Mouse (Mus musculus) CD8-positive naive resting alpha-beta T cell, adult 2 months (primary cell): ENCODE data around the gene Tmem40.
A peak's percentile ranks its signal among the peaks of the same experiment; 100 is the strongest.

Experiments used
- DNase-seq, 2 experiments: peaks; one replicate each; pipeline ENCODE4 v3.0.0; 2022; ENCODE audit warnings: low read depth in 2 of 2, low spot score in 2 of 2

The Tmem40 gene

DNA sequence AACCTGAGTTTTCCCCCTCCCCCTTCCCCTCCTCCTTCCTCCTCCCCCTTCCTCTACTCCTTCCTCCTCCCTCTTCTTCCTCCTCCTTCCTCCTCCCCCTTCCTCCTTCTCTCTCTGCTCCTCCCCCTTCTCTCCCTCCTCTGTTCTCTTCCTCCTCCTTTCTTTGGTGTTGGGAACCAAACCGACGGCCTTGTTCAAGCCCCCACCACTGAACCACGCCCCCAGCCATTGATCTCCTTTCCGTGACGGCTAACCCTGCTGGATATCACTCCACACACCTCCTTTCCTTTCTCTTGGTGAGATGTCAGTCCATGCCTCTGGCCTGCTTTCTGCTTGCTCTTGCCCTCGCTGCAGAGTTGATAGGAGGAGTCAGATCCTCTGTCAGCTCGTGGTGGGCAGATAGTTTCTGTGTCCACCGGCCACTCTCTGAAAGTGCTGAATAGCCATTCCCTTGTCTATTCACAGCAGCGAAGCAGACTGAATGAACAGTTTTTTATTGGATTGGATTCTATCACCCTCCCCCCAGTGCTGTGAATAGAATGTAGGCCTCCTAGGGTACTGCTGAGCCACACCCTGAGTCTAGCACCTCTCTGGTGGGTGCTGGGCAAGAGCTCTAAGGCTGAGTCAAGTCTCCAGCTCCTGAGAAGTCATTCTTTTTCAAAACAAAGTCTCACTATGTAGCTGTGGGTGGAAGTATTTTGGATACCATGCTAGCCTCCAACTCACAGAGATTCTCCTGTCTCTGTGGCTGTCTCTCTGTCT, at the start of gene Tmem40:
Gene Tmem40, minus strand, starts transcription at position 416 of the 762 bp plus-strand sequence.
- DNase-seq = no peak

- DNase-seq = no peak
Measured at GRCm38 (mm10) chr6:115811606-115812005, 49.4 kb upstream of the Tmem40 start.

- DNase-seq = peak; percentile 86 to 87
Measured at GRCm38 (mm10) chr6:115808488-115809231, 46.5 kb upstream of the Tmem40 start, which contains the start of gene Rpl32. Gene Rpl32, minus strand, starts transcription at chr6:115808747.

DNA sequence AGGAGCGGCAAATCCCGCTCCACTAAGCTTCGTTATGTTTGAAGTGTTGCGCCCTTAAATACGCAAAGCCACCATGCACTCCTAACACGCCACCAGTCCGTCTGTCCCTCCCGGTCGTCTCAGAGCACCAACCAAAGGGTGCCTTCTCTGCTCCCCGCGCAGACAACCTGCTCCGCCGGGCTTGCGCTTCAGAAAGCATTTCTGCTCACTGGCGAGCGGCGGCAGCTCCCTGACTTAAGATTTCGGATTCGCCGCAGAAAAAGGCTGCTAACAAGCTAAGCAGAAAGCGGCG, 45.9 kb upstream of the Tmem40 start:
- no peak for DNase-seq

GRCm38 (mm10) chr6:115807464-115808195, 45.4 kb upstream of the Tmem40 start:
- no peak for DNase-seq

DNA sequence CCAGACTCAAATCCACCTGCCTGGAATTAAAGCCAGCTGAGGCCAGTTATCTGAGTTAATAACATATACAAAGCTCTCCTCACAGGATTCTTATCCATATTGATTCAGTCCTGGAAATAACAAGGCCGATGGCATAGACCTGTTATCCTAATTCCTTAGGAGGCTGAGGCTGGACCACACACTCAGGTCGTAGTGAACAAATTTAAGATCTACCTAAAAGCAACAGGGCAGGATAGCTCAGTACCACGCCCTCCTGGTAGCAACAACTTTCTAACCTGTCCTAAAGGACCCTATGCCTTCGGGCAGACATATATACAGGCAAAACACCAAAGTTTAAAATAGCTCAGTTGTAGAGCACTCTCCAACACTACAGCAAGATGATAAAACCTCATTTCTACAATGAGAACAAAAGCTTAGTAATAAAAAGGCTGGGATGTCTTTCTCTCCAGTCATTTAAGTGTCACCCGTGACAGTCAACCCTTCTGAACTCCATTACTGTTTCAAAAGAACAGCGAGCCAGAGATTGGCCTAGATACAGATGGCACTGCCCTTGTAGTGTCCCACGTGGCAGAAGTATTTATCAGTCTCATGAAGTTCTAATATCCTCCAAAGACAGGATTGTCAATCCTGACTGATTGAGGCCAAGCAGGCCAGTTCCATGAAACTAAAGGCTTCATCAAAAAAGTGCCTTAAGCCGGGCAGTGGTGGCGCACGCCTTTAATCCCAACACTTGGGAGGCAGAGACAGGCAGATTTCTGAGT, 42.4 kb upstream of the Tmem40 start:
- no peak for DNase-seq

DNA sequence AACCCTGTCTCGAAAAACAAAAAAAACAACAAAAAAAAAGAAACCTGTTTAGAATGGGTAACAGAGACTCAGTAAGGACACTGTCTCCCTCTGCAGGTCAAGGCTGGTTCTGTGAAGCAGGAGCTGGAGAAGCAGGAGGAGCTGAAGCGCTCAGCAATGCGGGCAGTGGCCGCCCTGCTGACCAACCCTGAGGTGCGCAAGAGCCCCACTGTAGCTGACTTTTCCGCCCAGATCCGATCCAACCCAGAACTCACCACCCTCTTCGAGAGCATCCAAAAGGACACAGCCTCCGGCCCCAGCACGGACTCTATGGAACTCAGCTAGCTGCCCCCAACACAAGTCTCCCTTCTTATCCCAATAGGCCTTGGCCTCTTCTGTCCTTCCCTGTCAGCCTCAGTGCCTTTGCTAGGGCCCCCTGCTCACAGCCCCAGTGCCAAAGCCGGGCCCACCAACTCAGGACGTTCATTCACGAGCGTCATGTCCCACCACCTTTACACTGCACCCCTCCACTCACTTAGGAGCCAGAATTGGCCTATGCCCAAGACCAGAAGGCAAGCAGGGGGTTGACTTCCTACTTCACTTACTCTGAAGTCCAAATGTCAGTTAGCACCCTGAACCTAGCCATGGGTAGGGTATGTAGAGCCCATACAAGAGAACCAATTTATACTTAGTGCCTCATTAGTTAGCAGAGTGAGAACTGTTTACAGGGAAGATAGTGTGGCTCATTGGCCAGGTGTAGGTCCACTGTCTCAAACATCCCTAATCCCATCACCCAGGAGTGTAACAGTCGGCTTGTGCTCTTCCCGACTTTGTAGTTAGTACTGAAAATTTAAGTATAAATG, 41.6 kb upstream of the Tmem40 start:
- peak; percentile 34 to 56 for DNase-seq

DNA sequence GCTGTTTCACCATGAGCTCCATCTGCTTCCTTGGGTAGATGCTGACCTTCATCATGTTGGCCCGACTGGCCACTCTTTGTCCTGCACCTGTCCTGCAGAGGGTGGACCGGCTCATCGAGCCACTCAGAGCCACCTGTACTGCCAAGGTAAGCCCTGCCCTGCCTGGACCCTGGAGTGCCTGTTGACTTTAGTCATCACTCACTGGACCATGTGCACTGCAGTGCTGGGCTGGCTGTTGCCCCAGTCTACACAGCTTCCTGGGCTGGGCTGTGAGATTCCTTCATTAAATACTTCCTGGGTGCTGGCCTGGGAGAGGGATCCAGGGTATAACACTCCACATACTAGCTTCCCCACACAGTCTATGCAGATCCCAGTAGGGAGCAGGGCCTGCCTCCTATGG, 39.6 kb upstream of the Tmem40 start:
- no peak for DNase-seq

DNA sequence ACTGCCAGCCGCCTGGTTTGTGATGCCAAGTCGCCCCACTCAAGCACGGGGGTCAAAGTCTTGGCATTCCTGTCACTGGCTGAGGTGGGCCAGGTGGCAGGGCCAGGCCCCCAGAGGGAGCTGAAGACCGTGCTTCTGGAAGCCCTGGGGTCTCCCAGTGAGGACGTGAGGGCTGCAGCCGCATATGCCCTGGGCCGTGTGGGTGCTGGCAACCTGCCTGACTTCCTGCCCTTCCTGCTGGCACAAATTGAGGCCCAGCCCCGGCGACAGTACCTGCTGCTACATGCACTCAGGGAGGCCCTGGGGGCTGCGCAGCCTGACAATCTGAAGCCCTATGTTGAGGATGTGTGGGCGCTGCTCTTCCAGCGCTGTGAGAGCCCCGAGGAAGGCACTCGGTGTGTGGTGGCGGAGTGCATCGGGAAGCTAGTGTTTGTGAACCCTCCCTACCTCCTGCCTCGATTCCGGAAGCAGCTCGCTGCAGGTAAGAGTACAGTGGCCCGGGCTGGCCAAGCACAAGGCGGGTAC, 30.5 kb upstream of the Tmem40 start:
- peak in 1 of 2 experiments; percentile 37 for DNase-seq

DNA sequence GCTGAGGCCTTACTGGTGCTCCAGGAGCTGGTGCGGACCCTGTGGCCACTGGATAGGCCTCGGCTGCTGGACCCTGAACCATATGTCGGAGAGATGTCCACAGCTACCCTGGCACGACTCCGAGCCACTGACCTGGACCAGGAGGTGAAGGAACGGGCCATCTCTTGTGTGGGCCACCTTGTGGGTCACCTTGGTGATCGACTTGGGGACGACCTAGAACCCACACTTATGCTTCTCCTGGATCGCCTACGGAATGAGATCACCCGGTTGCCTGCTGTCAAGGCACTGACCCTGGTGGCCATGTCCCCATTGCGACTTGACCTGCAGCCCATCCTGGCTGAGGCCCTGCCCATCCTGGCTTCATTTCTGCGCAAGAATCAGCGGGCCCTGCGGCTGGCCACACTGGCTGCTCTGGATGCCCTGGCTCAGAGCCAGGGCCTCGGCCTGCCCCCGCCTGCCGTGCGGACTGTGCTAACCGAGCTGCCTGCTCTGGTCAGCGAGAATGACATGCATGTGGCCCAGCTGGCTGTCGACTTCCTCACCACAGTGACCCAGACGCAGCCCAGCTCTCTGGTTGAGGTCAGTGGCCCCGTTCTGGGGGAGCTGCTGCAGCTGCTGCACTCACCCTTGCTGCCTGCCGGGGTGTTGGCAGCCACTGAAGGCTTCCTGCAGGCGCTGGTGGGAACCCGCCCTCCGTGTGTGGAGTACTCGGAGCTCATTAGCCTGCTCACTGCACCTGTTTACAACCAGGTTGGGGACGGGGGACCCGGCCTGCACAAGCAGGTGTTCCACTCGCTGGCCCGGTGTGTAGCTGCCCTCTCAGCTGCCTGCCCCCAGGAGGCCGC, 29.9 kb upstream of the Tmem40 start:
- peak in 1 of 2 experiments; percentile 34 for DNase-seq

GRCm38 (mm10) chr6:115791016-115791415, 28.8 kb upstream of the Tmem40 start:
- no peak for DNase-seq

DNA sequence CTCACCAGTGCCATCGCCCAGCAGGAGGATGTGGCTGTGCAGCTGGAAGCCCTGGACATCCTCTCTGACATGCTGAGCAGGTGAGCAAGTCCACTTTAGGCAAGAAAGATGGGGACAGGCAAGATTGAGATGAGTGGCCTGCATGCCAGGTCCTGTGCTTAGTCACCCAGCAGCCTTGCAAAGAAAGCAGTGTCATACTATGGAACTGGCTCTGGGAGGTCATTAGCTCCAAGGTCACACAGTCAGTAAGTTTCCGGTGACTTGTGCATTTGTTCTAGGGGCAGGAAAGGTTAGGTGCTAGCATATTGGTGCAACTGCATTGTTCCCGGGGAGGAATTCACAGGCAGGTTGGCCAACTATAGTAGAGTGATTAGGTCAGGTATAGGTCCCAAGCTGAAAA, 20.6 kb upstream of the Tmem40 start:
- no peak for DNase-seq

GRCm38 (mm10) chr6:115776363-115776762, 14.2 kb upstream of the Tmem40 start:
- no peak for DNase-seq

GRCm38 (mm10) chr6:115775838-115776237, 13.6 kb upstream of the Tmem40 start:
- DNase-seq = no peak

DNA sequence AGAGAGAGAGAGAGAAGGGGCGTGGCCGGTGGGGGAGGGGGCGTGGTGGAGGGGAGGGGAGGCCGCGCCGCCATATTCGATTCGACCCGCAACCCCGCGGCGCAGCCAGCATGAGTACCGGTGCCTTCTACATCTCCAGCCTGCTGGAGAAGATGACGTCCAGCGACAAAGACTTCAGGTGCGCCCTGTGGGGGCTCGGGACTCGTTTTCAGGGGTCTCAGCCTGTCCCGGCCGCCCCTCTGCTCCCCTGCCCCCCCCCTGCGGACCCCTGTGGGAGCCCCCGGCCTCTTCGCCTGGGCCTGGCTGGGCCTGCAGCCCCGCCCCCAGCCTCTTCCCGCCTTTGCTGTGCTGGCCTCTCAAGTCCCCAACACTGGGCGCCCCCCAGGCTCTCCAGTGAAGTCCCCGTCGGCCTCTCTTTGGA, 12.3 kb upstream of the Tmem40 start, which contains the start of gene Cand2:
Gene Cand2, plus strand, starts transcription at position 38 of the 421 bp plus-strand sequence.
- peak; percentile 18 to 39 for DNase-seq

DNA sequence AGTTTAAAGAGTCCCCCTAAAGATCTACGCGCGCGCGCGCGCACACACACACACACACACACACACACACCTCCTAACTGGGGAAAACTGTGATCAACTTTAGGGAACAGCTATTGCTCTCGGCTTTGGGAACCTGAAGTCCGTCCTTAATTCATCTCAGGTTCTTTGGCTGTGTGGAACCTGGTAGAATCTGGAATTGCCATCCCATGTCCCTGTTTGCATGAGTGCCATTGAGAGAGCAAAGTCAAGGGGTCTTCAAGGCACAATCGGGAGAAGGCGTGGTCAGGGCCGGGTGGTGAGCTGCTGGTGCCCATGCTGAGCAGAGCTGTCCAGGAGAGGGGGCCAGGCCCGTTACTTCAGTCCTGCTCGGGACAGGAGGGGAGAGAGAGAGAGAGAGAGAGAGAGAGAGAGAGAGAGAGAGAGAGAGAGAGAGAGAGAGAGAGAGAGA, 11.8 kb upstream of the Tmem40 start:
- DNase-seq = no peak

- peak in 1 of 2 experiments; percentile 20 for DNase-seq
Measured at GRCm38 (mm10) chr6:115772604-115773003, 10.4 kb upstream of the Tmem40 start.

DNA sequence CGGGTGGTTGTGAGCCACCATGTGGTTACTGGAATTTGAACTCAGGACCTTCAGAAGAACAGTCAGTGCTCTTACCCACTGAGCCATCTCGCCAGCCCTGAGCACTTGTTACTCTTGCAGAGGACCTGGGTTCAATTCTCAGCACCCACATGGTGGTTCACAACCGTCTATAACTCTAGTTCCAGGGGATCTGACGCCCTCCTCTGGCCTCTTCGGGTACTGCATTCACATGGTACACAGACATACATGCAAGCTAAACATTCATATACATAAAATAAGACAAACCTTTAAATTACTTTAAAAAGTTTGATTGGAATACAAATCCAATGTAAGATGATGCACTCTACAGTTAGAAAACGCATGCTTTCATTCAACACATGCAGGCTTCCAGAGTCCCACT, 10.0 kb upstream of the Tmem40 start:
- no peak for DNase-seq

DNA sequence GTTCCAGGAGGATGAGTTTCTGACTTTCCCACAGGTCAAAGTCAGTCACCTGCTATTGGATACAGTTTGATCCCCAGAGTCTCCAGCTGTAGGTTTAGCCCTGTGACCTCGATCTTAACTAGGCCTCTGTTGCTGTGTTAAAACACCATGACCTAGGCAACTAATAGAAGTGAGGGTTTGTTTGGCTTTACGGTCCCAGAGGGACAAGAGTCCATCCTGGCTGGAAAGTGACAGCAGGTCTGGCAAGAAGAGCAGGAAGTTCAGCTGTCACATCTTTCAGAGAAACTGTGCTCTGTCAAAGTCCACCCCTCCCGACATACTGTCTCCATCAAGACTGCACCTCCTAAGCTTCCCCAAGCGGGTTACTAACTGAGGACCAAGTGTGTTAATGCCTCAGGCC, 8.6 kb upstream of the Tmem40 start:
- DNase-seq = no peak
